Mouse (Mus musculus): ENCODE measurements around the gene Cdc14b.

The Cdc14b gene

DNA sequence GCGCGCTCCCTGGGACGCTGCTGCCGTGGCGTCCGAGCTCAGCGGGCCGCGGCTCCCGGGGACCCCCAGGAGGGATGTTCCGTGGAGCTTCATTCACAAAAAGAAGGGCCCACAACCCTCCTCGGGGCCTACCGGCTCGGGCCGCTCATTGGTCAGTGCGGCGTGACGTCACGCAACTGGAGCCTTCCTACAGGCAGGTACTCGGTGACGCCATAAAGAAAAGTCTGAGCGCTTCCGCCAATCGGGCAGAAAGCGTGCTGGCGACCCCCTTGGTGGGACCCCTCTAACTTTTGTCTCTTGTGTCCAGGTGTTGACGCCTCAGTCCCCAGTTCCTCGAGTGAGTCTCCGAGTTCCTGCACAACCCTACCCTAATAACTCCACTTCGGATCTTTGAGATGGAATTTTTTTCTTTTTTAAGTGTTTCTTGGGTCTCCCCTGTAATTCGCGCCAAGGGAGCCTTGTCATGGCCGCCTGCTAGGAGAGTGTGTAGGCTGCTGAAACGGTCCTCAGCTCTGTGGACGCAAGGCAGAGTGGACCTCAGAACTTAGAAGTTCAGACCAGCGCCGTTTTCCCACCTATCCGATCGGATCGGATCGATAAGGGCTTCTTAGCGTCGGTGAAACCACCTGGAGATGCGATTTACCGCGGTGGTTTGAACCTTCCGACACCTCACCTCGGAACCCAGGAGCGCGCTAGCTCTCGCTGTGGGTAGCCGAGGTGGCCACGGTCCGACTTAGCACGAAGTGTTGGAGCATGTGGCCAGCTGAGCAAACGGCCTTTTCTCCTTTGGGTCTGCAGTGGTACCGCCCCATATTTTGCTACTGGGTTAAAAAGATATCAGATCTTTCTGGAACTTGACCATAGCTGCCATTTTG is at the start of gene Cdc14b:
TSS of gene Cdc14b (minus strand) at position 412 of the 875 bp plus-strand sequence.
- peak; percentile 91 for DNase-seq (ENCODE audit: low spot score)

DNA sequence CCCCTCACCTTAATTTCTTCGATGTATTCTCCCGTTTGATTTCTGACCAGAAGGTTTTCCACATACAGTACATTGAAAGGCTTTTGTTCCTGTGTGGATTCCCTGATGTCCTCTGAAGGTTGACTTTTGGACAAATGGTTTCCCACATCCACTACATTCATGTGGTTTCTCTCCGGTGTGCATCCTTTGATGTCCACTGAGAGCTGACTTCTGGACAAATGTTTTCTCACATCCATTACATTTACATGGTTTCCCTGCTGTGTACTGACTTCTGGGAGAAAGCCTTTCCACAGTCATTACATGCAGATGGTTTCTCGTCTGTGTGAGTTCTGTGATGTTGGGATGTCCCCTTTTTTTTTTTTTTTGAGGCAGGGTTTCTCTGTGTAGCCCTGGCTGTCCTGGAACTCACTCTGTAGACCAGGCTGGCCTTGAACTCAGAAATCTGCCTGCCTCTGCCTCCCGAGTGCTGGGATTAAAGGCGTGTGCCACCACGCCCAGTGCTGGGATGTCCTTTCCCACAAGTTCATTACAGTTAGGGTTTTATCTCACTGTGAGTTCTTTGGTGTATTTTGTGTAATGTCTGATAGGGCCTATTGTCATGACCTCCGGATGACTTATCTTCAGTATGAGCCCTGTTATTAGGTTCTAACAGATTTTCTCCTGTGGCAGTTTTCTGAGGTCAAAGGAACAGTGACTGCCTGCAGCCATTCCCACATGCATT is 47.6 kb upstream of the Cdc14b start:
- DNase-seq (ENCODE audit: low spot score), result no peak

DNA sequence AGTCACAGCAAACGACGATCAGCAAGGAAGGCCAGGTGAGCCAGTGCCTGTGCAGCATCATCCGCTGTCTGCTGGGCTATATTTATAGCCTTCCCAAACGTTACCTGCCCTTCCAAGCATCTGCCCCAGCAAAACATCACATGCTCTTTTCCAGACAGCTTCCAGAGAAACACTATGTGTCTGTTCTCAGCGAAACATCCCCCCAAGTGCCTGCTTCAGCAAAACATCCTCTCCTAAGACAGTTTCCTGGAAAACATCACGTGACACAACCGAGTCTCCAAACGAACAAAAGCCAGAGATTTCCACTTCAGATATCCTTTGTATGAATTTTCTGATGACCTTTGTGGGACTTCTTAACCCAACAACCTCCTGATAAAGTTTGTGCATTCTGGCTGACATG is 45.2 kb upstream of the Cdc14b start:
- DNase-seq (ENCODE audit: low spot score), result peak; percentile 35

DNA sequence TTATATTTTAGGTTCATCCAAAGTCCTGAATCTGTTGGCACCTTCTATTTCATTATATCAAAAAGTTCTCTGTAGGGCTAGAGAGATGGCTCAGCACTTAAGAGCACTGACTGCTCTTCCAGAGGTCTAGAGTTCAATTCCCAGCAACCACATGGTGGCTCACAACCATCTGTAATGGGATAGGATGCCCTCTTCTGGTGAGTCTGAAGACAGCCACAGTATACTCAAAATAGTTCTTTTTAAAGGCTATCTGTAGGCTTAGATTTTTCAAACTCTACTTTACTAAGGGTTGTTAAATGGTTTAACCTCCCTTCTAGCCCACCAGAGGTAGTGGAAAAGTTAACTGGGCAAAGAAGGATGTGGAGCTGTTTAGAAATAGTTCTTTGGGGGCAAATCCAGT is 44.7 kb upstream of the Cdc14b start:
- DNase-seq (ENCODE audit: low spot score), result no peak

DNA sequence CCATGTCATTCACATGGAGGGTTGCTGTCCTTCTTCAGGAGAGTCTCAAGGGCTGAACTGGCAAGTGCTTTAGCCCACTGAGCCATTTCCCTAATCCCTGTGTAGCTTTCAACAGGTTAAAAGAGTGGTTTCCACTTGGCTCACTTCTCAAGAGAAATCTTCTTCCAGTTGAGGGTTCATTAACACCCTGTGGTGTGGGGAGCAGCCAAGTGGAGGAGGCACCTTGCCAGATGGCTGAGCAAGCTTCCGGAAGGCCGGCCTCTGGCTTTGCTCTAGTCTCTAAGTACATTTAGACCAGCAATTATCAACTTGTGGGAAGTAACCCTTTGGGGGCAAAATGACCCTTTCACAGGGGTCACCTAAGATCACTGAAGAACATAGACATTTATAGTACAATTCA is 43.3 kb upstream of the Cdc14b start:
- no peak for DNase-seq (ENCODE audit: low spot score)

DNA sequence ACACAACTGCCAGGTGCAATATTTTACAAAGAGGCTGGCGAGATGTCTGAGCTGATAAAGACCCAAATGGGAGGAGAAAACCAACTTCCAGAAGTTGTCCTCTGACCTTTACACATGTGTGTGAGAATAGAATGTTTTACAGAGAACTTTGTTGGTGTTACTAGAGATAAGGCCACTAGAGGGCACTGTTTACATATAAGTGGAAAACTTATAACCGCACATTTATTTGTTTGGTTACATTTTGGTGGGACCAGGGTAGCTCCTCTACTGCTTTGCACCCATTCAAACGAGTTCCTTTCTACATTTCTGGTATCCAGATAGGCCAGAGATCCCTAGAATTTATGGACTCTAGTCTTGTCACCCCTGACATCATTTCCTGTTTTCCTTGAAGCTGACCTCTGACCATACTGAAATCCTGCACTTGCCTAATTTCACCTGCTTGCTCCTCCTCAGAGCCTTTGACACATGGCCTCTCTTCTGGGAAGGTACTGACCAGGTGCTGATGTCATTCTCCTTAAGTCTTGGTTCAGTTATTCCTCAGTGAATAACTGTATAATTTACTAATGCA is 40.5 kb upstream of the Cdc14b start:
- DNase-seq (ENCODE audit: low spot score), result peak; percentile 56

DNA sequence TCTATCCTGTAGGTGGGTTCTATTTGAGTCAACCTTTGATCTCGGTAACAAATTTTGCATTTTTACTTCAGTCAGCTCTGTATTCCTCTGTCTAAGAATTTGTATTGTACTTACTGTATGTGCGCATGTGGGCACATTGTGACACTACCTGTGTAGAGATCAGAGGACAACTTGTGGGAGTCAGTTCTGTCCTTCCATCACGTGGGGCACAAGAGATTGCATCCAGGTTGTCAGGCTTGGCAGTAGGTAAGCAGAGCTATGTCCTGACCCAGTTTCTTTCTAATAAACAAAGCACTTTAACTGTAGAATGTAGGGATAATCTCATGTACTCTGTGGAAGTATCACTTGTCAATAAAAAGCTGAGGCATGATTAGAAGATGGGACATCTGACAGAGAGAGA is 39.0 kb upstream of the Cdc14b start:
- DNase-seq (ENCODE audit: low spot score), result no peak

DNA sequence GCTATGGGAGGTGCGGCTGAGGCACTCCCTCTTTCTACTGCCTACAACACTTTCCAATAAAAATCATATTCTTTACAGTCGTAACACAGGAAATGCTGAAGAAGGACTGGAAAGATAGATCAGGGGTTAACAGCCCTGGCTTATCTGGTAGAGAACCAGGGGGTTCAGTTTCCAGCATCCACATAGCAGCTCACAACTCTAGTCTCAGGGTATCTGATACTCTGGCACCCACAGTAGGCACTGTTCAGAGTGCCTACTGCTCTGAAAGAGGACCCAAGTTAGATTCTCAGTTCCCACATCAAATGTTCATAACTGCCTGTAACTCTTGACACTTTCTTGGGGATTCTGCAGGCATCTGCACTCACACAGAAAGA is 37.8 kb upstream of the Cdc14b start:
- no peak for DNase-seq (ENCODE audit: low spot score)

DNA sequence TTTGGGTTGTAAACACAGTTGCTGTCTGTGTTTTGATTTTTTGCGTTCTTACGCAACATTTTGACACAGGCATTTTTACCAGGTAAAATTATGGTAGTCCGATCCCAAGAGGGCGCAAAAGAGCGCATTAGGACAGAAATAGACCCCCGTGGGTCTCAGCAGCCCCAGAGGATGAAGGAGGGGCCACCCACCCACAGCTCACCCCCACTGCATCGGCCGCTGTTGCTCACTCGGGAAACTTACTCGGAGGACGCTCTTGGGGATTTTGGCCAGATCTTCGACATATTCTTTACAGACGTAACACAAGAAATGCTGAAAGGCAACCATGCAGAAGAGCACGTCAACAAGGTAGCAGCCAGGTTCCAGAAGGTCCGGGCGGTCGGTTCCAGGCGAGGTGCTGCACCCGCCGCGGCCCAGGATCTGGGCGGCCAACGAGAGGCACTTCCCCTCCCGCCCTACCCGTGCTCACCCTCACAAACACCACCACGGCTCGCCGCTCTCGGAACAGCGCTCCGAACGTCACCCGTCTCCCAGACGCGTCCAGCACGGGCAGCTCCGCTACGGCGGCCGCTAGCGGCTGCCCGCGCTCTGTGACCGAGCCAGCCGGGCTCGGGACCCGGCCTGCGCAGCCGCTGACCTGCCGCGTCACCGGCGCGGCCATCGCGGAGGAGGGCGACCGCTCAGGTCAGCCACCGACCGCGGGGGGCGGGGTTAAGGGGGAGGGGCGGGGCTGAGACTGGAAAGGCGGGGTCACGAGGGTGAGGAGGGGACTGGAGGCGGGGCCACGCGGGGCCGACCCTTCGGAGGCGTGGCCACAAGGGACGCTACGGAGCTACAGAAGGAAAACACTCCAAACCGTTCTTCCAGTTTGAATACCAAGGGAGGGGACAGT is 37.2 kb upstream of the Cdc14b start, which contains the start of gene Aaed1:
TSS of gene Aaed1 (minus strand) at position 687 of the 892 bp plus-strand sequence.
- peak; percentile 97 for DNase-seq (ENCODE audit: low spot score)

DNA sequence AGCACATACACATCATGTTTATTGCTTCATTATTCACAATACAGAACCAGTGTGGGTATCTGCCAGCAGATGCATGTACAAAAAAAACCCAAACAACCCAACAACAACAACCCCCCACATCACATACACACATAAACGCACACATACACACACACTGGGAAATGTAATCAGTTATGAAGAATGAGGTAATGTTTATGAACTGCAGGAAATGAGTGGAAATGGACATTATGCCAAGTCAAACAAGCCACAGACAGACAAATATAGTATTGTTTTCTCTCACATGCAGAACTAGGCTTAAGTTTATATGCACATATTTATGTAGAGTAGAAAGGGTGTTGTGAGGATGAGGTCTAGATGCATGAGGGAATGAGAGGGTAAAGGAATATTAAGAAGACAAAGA is 36.2 kb upstream of the Cdc14b start:
- no peak for DNase-seq (ENCODE audit: low spot score)

DNA sequence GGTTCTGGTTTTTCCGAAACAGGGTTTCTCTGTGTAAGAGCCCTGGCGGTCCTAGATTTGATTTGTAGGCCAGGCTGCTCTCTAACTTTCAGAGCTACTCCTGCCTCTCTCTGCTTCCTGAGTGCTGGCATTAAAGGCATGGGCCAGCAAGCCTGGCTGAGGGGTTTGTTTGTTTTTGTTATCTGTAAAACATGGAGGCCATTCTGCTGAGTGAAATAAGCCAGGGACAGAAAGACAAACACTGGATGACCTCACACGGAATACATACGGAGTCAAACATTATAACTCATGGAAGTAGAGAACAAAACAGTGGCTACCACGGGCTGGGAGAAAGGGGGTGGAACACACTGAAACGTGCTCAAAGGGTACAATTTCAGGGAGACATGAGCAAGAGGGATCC is 35.5 kb upstream of the Cdc14b start:
- DNase-seq (ENCODE audit: low spot score), result peak; percentile 59

DNA sequence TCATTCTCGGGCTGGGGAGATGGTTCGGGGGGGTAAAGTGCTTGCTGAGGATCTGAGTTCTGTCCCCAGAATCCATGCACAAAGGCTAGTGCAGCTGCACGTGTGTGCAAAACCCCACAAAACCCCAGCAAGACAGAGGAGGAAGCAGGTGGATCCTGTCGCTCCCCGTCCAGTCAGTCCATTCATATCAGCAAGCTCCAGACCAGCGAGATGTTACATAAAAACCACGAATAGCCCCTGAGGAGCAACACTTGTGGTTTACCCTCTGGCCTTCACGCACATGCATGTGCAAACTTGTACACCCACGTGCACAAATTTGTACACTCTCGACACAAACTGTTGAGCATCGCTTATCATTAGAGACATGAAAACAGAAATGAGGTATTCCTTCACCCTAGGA is 34.8 kb upstream of the Cdc14b start:
- DNase-seq (ENCODE audit: low spot score), result no peak

DNA sequence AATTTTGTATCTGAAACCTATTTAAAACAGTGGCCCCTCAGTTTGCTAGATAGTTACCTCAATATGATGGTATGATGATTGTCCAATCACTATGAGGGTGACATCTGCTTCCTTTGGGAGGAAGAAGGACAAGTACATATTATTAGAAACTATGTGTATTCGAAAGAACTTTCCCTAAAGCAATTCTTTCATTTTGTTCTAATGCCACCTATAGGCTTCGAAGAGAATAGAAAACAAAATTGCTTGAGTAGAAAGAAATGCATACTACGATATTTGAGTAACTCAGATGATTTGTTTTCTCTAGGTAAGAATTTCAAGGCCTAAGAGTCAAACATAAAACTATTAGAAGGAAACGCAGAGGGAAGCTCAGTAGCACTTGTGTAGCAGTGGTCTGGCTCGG is 33.9 kb upstream of the Cdc14b start:
- DNase-seq (ENCODE audit: low spot score), result no peak

DNA sequence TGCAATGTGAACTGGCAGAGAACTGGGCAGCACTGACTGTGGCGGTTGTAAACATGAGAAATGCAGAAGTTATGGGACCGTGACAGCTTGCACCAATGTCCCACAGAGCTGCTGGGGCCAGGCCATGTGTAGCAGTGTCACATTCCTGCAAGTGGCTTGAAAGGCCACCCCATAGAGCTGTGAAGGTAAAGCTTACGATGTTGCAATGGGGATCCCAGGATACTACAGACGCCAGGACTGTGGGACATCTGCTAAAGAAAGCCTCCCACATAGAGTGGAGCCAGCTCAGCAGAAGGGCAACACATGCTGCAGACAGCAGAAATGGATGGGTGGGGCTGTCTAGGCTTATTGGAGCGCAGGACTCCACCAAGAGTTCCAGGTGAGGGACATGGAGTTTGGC is 32.4 kb upstream of the Cdc14b start:
- DNase-seq (ENCODE audit: low spot score), result no peak

DNA sequence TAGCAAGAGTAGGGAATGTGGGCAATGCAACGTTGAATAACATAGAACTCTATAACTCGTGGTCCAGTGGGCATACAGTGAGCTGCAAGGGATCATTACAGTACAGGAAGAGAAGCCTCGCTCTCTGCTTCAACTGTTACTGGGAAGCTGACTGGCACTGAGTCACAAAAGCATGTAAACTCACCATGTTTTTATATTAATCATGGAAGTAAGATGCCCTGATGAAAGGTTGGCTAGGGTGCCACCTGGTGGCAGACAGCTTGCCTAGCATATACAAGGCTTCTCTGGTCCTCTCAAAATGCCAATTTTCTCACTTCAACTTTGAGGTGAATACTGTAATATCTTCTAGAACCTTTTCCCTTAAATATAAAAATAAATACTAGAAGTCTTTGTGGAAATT is 31.0 kb upstream of the Cdc14b start:
- DNase-seq (ENCODE audit: low spot score), result no peak

DNA sequence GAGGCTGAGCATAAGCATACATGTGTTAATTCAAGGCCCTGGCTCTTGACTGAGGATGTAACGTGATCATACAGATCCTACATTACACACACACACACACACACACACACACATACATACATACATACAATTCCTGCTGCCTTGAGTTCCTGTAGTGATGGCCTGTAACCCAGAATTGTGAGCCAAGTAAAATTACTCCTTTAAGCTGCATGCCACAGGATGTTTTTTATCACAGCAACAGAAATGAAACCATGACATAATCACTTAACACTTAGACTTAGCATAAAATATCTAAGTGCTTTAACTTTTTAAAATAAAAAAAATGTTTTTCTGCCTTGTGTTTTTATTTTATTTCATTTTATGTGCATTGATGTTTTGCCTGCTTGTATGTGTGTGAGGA is 24.0 kb upstream of the Cdc14b start:
- no peak for DNase-seq (ENCODE audit: low spot score)

DNA sequence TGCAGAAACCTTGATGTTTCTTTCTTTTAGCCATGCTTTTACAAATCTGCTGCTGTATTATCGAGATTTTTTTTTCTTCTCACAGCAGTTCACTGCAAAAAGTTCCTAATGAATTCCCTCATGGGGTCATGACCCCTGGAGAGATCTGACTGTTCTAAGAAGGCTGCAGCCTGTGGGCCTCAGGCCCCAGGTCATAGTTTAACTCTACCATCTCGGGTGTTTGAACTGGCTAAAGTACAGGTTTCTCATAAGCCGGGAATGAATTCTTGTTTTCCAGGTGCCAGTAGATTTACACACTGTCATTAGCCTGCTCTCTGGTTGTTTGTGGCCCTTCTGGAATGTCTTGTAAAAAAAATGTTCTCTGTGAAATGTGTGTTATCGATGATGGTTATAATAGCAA is 11.7 kb upstream of the Cdc14b start:
- peak; percentile 58 for DNase-seq (ENCODE audit: low spot score)

DNA sequence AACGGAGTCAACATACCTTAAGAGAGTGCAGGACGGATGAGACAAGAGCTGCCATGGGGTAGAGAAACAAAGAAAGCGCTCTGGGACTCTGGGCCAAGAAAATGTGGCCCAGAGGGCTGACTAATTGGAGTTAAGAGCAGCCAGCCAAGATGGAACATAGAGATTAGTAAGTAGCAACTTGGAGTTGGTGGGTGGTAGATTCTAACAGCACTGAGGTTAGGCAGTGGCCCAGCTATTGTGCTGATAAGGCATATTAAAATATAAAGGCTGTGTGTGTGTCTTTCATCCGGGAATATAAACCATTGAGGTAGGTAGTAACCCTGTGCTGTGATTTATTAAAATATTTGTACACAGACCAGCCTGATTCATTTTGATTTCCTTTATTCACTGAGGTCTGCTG is 11.2 kb upstream of the Cdc14b start:
- DNase-seq (ENCODE audit: low spot score), result no peak

DNA sequence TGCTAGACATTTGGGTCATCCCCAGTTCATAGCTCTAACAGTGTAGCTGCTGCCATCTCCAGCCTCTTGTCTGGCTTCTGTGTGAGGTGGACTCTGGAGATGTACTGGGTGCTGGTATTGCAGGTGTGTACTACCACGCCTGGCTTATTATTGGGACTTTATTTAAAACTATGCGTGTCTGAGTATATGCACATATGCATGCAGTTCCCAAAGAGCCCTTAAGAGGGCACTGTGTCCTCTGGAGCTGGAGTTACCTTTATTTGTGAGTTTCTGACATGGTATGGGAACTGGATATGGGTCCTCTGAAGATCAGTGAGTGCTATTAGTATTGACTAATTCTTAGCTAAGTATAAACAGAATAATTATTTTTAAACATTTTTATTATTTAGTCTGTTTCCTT is 9.6 kb upstream of the Cdc14b start:
- DNase-seq (ENCODE audit: low spot score), result no peak

DNA sequence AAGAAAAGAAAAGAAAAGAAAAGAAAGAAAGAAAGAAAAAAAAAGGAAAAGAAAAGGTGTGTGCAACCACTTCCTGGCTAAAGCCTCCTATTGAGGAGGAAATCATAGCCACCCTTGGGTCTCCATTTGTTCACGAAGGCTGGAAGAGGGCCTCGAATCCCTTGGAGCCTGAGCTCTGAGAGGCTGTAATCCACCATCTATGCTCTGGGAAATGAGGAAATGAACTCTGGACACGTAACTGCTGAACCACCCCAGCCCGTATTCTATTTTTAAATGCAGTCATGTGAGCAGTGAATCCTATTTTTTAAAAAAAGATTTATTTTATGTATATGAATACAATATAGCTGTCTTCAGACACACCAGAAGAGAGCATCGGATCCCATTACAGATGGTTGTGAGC is 5.8 kb upstream of the Cdc14b start:
- no peak for DNase-seq (ENCODE audit: low spot score)

DNA sequence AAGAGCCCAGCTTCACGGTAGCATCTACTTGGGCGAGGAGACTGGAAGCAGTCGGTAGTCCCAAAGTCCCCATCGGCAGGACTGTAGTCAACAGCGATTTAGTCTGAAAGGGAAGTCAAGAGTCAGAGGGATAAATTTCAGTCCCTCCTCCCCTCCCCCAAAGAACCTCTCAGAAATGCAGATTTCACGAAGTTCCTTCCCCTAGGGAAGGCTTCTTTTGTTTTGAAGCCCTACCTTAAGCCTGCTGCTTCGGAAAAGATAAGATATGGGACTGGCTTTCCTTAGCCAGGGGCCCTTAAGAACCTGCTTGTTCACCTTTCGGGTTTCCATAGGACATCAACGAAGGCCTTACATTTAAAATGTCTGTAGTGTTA is 651 bp upstream of the Cdc14b start:
- no peak for DNase-seq (ENCODE audit: low spot score)

All from yolk sac, embryonic 10.5 days (tissue).